Mouse (Mus musculus) cerebellum, postnatal 14 days (tissue): ENCODE data around the gene Hoxa3.

ENCODE experiments used
- DNase-seq, 2 experiments: peaks; one replicate each; pipeline ENCODE4 v3.0.0; 2021; ENCODE audit warnings: mixed read lengths in 2 of 2

Gene Hoxa3

GRCm38 (mm10) chr6:52218643-52219215 is 5.6 kb upstream of the Hoxa3 start:
- peak; percentile 44 to 49 for DNase-seq

GRCm38 (mm10) chr6:52217895-52218642 is 4.9 kb upstream of the Hoxa3 start:
- DNase-seq, result peak in 1 of 2 experiments; percentile 13

GRCm38 (mm10) chr6:52217459-52217768 is 4.3 kb upstream of the Hoxa3 start:
- no peak for DNase-seq

- DNase-seq, result no peak
Measured at GRCm38 (mm10) chr6:52216691-52217458, 3.7 kb upstream of the Hoxa3 start.

DNA sequence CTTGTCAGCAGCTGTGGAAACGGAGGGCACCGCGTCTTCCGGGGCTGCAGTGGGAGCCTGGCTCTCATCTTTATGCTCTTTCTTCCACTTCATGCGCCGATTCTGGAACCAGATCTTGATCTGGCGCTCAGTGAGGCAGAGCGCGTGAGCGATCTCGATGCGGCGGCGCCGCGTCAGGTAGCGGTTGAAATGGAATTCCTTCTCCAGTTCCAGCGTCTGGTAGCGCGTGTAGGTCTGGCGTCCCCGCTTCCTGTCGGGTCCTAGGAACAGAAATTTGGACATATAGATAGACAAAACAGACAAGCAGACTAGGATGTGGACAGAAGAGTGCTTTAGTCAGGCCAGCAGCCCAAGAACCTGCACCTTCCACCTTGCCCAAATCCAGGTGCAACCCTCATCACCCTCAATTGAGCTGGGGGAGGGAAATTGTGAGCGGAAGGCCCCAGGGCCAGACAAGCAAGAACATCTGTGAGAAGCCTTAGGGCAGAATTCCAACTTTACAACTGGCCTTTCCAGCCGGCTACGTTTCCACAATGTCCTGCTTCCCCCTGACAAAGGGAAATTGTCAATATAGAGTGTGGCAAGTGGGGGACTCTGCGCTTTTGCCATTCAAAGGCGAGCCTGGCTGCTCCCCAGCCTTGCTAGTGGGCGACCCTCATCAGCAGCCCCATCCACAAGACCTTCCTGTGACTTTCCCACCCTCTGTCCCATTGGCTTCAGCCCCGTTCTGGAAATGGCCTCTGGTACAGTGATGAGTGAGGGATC is 2.8 kb upstream of the Hoxa3 start:
- DNase-seq, result no peak

DNA sequence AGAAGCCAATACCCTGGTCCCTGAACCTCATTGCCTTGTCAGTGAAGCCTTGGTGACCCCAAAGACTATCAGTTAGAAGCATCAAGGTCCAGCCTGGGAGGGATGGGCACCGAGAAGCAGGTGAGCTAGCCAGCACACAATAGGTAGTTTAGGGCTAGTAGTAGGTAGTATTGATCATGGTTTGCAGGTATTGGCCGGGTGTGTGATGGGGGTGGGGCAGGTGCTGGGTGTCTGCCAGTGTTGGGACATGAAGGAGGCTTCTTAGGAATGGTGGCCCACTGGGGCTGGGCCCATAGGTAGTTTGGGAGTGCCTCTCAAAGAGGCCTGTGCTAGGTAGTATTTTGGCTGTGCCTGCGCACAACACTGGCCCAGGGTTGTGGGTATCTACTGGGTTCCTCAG is 1.9 kb upstream of the Hoxa3 start:
- DNase-seq, result no peak

GRCm38 (mm10) chr6:52214271-52214670 is 1.1 kb upstream of the Hoxa3 start:
- DNase-seq, result no peak

DNA sequence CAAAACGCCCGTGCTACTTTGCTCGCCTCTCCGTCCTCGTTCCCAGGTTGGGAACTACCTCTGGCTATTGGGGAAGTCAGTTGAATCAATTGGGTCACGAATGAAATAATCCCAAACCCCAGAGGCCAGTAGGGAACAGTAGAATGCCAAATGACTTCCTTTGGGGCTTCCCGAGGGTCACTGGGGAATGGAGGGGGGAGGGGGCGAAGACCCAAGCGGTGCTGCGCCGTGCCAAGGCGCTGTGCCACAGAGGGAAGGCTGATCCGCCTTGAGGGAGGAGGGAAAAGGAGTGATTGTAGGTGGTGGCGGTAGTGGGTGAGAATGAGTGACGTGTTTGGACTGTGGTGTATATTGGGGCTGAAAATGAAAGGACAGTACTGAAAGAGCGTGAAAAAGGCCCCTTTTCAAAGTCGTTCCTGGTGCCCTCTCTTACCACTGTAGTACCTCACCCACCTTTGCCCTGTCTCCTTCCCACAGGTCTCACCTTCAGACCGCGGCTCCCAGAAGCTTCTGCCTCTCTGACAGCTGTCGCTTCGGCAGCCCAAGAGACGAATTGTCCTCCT is 499 bp downstream of the Hoxa3 start:
- no peak for DNase-seq

GRCm38 (mm10) chr6:52211961-52212360 is 1.2 kb downstream of the Hoxa3 start:
- no peak for DNase-seq

GRCm38 (mm10) chr6:52211170-52211935 is 1.8 kb downstream of the Hoxa3 start:
- DNase-seq, result peak; percentile 76 to 79

DNA sequence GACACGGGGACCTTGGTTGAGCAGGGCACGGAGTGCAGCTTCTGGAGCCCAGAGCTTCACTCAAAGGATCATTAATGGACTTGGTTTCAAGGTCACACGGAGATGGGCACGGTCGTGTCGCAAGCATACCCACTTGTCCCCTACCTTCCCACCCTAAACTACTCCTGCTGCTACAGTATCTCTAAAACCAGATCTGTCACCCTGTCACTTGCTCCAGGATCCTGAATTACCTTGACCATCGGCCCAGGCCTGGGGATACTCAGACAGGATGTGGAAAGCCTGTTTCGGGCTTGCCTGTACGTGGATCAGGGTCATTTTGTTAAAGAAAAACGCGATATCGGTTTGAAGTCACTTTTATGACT is 3.5 kb downstream of the Hoxa3 start:
- DNase-seq, result no peak

- DNase-seq, result no peak
Measured at GRCm38 (mm10) chr6:52208868-52209684, 4.1 kb downstream of the Hoxa3 start.

- no peak for DNase-seq
Measured at GRCm38 (mm10) chr6:52208072-52208867, 4.9 kb downstream of the Hoxa3 start, which contains the start of gene Hoxa6. Gene Hoxa6 (minus strand): TSS chr6:52208722.

DNA sequence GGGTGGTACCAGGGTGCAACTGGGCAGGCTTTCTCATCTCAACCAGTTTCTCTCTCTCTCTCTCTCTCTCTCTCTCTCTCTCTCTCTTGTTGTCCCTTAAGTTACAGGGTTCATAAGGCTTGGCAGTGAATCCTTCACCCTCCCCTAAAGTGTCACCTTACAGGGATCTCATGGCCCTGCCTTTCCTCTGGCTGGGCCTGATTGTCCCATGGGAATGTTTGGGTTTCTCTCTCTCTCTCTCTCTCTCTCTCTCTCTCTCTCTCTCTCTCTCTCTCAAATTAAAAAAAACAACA is 5.5 kb downstream of the Hoxa3 start:
- no peak for DNase-seq

- no peak for DNase-seq
Measured at GRCm38 (mm10) chr6:52206882-52207683, 6.1 kb downstream of the Hoxa3 start.

GRCm38 (mm10) chr6:52205638-52206621 is 7.2 kb downstream of the Hoxa3 start:
- DNase-seq, result no peak

DNA sequence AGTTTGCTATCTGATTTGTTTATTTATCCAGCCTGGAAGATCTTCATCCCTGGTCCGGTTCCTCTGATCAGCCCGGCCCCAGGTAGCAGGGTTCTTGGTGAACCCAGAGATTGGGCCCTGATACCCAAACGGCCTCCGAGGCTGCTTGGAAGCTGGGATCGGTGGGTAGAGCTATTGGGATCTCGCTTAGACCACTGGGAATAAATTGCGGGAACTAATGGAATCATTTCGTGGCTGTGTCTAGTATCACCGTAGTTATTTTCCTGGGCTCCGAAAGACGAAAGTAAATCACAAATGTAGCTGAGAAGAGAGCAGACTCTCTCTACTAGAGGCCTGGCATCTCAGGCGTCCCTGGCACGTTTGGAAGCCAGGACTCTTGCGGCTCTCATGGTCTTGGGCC is 7.9 kb downstream of the Hoxa3 start:
- DNase-seq, result no peak

DNA sequence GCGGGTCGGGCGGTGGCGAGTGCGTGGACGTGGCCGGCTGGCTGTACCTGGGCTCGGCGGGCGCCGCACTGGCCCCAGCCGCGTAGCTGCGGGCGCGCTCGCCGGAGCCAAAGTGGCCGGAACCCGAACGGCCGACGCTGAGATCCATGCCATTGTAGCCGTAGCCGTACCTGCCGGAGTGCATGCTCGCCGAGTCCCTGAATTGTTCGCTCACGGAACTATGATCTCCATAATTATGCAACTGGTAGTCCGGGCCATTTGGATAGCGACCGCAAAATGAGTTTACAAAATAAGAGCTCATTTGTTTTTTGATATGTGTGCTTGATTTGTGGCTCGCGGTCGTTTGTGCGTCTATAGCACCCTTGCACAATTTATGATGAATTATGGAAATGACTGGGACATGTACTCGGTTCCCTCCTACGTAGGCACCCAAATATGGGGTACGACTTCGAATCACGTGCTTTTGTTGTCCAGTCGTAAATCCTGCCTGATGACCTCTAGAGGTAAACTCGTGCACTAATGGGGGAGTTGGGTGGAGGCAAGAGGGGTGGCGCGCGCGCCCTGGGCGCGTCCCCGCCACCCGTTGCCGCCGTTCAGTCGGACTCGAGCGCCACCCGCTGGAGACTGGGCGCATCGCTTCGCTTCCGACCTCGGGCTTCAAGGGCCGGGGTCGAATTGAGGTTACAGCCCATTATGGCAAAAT is 8.9 kb downstream of the Hoxa3 start, which contains the start of gene Hoxa5:
Gene Hoxa5 (minus strand): TSS at position 538 of the 703 bp plus-strand sequence.
- DNase-seq, result peak in 1 of 2 experiments; percentile 63
